Mouse (Mus musculus) liver, adult (tissue): ENCODE measurements around the gene H2-T3.

ENCODE experiments used
- GATA4 ChIP-seq: IDR thresholded peaks from 2 replicates; pipeline ENCODE4 v1.6.1; 2014; ENCODE audit warnings: mild to moderate bottlenecking, low read length; ENCODE audit not compliant: insufficient replicate concordance

The H2-T3 gene

GRCm38 (mm10) chr17:36189491-36190168 lies 457 bp downstream of the H2-T3 start:
- no peak for TF ChIP-seq GATA4

GRCm38 (mm10) chr17:36187540-36187939 lies 2.5 kb downstream of the H2-T3 start:
- TF ChIP-seq GATA4, result no peak

GRCm38 (mm10) chr17:36182212-36182611 lies 7.9 kb downstream of the H2-T3 start:
- TF ChIP-seq GATA4, result no peak

- TF ChIP-seq GATA4, result no peak
These were observed 19.7 kb downstream of the H2-T3 start for GRCm38 (mm10) chr17:36170287-36170814.

- no peak for TF ChIP-seq GATA4
These were observed 20.3 kb downstream of the H2-T3 start for GRCm38 (mm10) chr17:36169753-36170152.

- TF ChIP-seq GATA4, result no peak
These were observed 21.9 kb downstream of the H2-T3 start, which contains the start of gene Gm8909 for GRCm38 (mm10) chr17:36168039-36168652. TSS of gene Gm8909 (minus strand) at chr17:36168537.

GRCm38 (mm10) chr17:36167306-36168038 lies 22.6 kb downstream of the H2-T3 start:
- TF ChIP-seq GATA4, result no peak

- TF ChIP-seq GATA4, result no peak
These were observed 28.7 kb downstream of the H2-T3 start for GRCm38 (mm10) chr17:36161129-36162051.

- no peak for TF ChIP-seq GATA4
These were observed 35.6 kb downstream of the H2-T3 start for GRCm38 (mm10) chr17:36154271-36155149.

GRCm38 (mm10) chr17:36145111-36145860 lies 44.8 kb downstream of the H2-T3 start:
- no peak for TF ChIP-seq GATA4
